Mouse (Mus musculus) E14TG2a.4 (cell line): ENCODE data around the gene Grm1.

ENCODE experiments used
- H3K27me3 ChIP-seq: 2 replicates; pipeline ENCODE4 v1.6.1; 2014; ENCODE audit warnings: low read length, control low read depth; ENCODE audit not compliant: insufficient read depth
- H3K36me3 ChIP-seq: 2 replicates; pipeline ENCODE4 v1.6.1; 2014; ENCODE audit warnings: low read length, control low read depth; ENCODE audit not compliant: insufficient read depth
- H3K4me1 ChIP-seq: replicated peaks from 2 replicates; pipeline ENCODE4 v1.6.1; 2014; ENCODE audit warnings: low read depth, low read length, control low read depth
- H3K4me3 ChIP-seq: replicated peaks from 2 replicates; pipeline ENCODE4 v1.5.1; 2014; ENCODE audit warnings: mild to moderate bottlenecking, low read length
- H3K9me3 ChIP-seq: 2 replicates; pipeline ENCODE4 v1.6.1; 2014; ENCODE audit warnings: low read length, control low read depth
- CTCF ChIP-seq: conservative IDR thresholded peaks from 2 replicates; pipeline ENCODE4 v1.5.1; 2014; ENCODE audit warnings: low read length
- NANOG ChIP-seq: IDR thresholded peaks from 2 replicates; pipeline ENCODE4 v1.6.1; 2014; ENCODE audit warnings: borderline replicate concordance, low read length, mixed read lengths
- POU5F1 ChIP-seq: IDR thresholded peaks from 2 replicates; pipeline ENCODE4 v1.6.1; 2014; ENCODE audit warnings: low read length, borderline replicate concordance

The Grm1 gene

GRCm38 (mm10) chr10:10787906-10788416 lies 294.2 kb downstream of the Grm1 start:
- Histone ChIP-seq H3K4me1 (no peaks in the 10 kb centered on the region), H3K9me3 (no peaks in the 10 kb centered on the region), H3K36me3 (no peaks in the 10 kb centered on the region), H3K4me3 (no peak overlapping the region), H3K27me3 (no peaks in the 10 kb centered on the region)
- no peak for TF ChIP-seq NANOG
- TF ChIP-seq POU5F1, result no peak
- no peak for TF ChIP-seq CTCF

- H3K4me3 ChIP-seq, result no peak overlapping the region
- no peaks in the 10 kb centered on the region for H3K27me3 ChIP-seq
- TF ChIP-seq CTCF, result no peak
- TF ChIP-seq POU5F1, result no peak
- no peak for TF ChIP-seq NANOG
- H3K9me3 ChIP-seq, result no peaks in the 10 kb centered on the region
- H3K36me3 ChIP-seq, result no peaks in the 10 kb centered on the region
- no peaks in the 10 kb centered on the region for H3K4me1 ChIP-seq
Observed at GRCm38 (mm10) chr10:10785122-10785521, 297.0 kb downstream of the Grm1 start.

DNA sequence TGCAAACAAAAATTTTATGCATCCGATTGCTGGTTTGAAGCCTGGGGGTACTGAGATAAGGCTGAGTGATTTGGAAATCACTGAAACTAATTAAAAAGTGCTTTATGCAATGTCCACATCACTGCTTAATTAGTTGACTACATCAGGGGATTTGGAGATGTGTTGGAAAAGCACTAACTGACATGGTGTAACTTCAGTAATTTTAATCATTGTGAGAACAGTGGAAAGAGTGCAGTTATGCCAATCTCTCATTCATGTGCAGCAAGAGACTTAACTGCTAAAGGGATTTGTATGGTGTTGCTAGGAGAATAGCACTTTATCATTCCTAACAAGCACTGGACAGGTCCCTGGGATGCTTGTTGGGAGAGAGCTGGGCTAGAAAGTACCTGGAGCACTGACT lies 307.3 kb downstream of the Grm1 start:
- H3K36me3 ChIP-seq, result no peaks in the 10 kb centered on the region
- no peak overlapping the region for H3K4me3 ChIP-seq
- no peak for TF ChIP-seq POU5F1
- no peak for TF ChIP-seq NANOG
- TF ChIP-seq CTCF, result no peak
- no peaks in the 10 kb centered on the region for H3K9me3 ChIP-seq
- no peaks in the 10 kb centered on the region for H3K4me1 ChIP-seq
- no peaks in the 10 kb centered on the region for H3K27me3 ChIP-seq

- Histone ChIP-seq H3K36me3 (no peaks in the 10 kb centered on the region), H3K4me3 (no peak overlapping the region), H3K9me3 (no peaks in the 10 kb centered on the region), H3K4me1 (no peaks in the 10 kb centered on the region), H3K27me3 (no peaks in the 10 kb centered on the region)
- TF ChIP-seq POU5F1, result no peak
Observed at GRCm38 (mm10) chr10:10763015-10763414, 319.1 kb downstream of the Grm1 start.

DNA sequence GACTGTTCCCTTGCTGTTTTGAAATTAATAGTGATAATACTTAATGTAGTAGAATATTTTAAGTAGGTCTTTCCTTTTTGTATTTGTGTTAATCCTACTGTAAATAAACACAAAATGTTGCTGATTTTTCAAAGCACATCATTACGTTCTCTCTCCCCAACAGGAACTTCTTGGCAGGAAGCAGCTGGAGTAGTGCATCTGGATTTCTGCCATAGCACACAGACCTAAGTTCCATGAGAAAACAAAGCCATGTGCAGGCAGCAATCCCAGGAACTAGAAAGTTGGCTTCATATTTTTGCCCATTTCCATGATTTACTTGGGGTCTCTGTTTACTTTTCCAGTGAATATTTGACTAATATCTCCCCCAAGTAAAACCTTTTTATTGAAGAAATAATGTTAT lies 320.9 kb downstream of the Grm1 start:
- no peaks in the 10 kb centered on the region for H3K27me3 ChIP-seq
- no peaks in the 10 kb centered on the region for H3K36me3 ChIP-seq
- no peaks in the 10 kb centered on the region for H3K9me3 ChIP-seq
- no peak overlapping the region for H3K4me3 ChIP-seq
- no peaks in the 10 kb centered on the region for H3K4me1 ChIP-seq
- TF ChIP-seq NANOG (no peak), CTCF (no peak), POU5F1 (no peak)

DNA sequence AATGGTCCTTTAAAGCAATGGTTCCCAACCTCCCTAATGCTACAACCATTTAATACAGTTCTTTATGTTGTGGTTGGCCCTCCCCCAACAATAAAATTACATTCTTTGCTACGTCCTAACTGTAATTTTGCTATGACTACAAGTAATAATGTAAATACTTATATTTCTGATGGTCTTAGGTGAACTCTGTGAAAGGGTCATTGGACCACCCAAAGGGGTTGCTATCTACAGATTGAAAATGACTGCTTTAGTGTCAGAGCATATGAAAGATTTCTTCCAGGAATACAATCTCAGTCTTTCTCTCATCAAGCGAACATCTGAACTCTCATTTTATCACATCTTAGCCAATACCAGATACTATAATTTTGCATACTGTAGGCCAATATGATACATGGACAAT lies 321.4 kb downstream of the Grm1 start:
- TF ChIP-seq NANOG (no peak), CTCF (no peak), POU5F1 (no peak)
- H3K36me3 ChIP-seq, result no peaks in the 10 kb centered on the region
- no peaks in the 10 kb centered on the region for H3K4me1 ChIP-seq
- no peaks in the 10 kb centered on the region for H3K27me3 ChIP-seq
- H3K4me3 ChIP-seq, result no peak overlapping the region
- no peaks in the 10 kb centered on the region for H3K9me3 ChIP-seq

DNA sequence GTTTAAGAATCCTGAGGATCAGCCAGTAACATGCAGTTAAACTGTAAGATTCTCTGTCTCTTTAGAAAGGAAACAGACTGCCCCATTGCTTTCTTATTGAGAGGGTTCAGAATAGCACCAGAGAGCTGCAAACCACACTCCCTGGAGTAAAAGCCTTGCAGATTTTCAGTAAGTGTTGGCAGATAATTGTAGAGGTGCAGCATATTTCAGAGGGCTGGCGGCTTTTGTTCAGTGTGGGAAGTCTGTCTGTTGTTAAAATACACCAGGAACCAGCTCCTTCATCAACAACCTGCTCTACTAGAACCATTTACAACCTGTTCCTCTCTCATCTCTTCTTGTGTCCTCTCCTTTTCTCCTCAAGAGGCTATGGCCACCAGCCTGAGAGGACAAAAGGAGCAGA lies 331.1 kb downstream of the Grm1 start:
- no peaks in the 10 kb centered on the region for H3K36me3 ChIP-seq
- H3K4me1 ChIP-seq, result no peaks in the 10 kb centered on the region
- TF ChIP-seq NANOG, result no peak
- TF ChIP-seq POU5F1, result no peak
- no peak for TF ChIP-seq CTCF
- H3K27me3 ChIP-seq, result no peaks in the 10 kb centered on the region
- no peak overlapping the region for H3K4me3 ChIP-seq
- H3K9me3 ChIP-seq, result no peaks in the 10 kb centered on the region

DNA sequence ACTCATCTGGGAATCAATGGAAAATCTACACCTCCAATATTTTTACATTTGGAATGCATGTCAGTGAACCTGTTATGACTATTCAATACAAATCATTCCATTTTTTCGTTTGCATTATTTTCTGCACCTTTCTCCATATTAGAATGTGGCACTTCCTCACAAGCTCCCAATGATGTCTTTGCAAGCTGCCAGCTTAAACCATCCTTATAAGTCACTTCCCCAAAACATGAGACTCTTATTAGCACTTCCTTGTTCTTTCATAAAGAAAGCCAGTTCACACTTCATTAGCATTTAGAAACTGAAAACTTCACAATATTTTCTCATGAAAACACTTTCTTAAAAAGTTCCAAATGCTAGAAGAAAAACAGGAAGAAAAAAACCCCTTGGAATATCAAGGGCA lies 338.1 kb downstream of the Grm1 start:
- Histone ChIP-seq H3K4me3 (no peak overlapping the region), H3K27me3 (no peaks in the 10 kb centered on the region), H3K9me3 (no peaks in the 10 kb centered on the region), H3K36me3 (no peaks in the 10 kb centered on the region), H3K4me1 (no peaks in the 10 kb centered on the region)
- TF ChIP-seq CTCF, result no peak
- TF ChIP-seq NANOG, result no peak
- TF ChIP-seq POU5F1, result no peak

- no peaks in the 10 kb centered on the region for H3K36me3 ChIP-seq
- H3K4me1 ChIP-seq, result no peaks in the 10 kb centered on the region
- no peaks in the 10 kb centered on the region for H3K27me3 ChIP-seq
- H3K4me3 ChIP-seq, result no peak overlapping the region
- TF ChIP-seq CTCF (no peak), POU5F1 (no peak), NANOG (no peak)
- no peaks in the 10 kb centered on the region for H3K9me3 ChIP-seq
Observed at GRCm38 (mm10) chr10:10742172-10742571, 340.0 kb downstream of the Grm1 start.
